Mouse (Mus musculus): ENCODE results near the gene Pabpc4.

GRCm38 (mm10) chr4:123261721-123262401, at the start of gene Pabpc4:
- TF ChIP-seq POLR2A (IDR thresholded peaks at IDR 0.05; ENCODE audit: control insufficient read depth, low read depth, low read length) (no peak), CTCF (IDR thresholded peaks at IDR 0.05; ENCODE audit: control insufficient read depth, insufficient read depth, insufficient replicate concordance, low read depth, low read length) (no peak)
